Mouse (Mus musculus): ENCODE measurements around the gene Senp3. TPM values are rescaled to one million over a fixed set of nuclear protein-coding genes. Genes with fewer than 3 reads are reported as not detected.

Gene Senp3
- polyA plus RNA-seq, 1 experiment = not detected

- H3K4me3 ChIP-seq (ENCODE audit: insufficient read depth, low read depth, low read length) = peak overlapping the region; percentile 69
- WGBS = 62% methylated on average over 13 of the region's 13 CpGs
- peak overlapping the region; percentile 96 for H3K27ac ChIP-seq (ENCODE audit: insufficient read depth, low read depth, low read length)
- TF ChIP-seq CTCF (IDR thresholded peaks at IDR 0.05; ENCODE audit: insufficient read depth, low read depth, low read length) (no peak), POLR2A (IDR thresholded peaks at IDR 0.05; ENCODE audit: insufficient read depth, low read depth, low read length) (no peak)
- H3K4me1 ChIP-seq (ENCODE audit: control insufficient read depth, insufficient read depth, low read length) = peaks cover 4% of the 10 kb centered on the region
Measured at GRCm38 (mm10) chr11:69662967-69663671, 18.8 kb downstream of the Senp3 start.

- Histone ChIP-seq H3K27ac (ENCODE audit: insufficient read depth, low read depth, low read length) (peak within 1 kb of the TSS; percentile 96), H3K4me1 (ENCODE audit: control insufficient read depth, insufficient read depth, low read length) (peaks cover 4% of the 10 kb centered on the region), H3K4me3 (ENCODE audit: insufficient read depth, low read depth, low read length) (peak within 1 kb of the TSS; percentile 69)
- TF ChIP-seq POLR2A (IDR thresholded peaks at IDR 0.05; ENCODE audit: insufficient read depth, low read depth, low read length) (peak; percentile 85), CTCF (IDR thresholded peaks at IDR 0.05; ENCODE audit: insufficient read depth, low read depth, low read length) (no peak)
- under 1% methylated on average over 48 of the region's 48 CpGs for WGBS
Measured at GRCm38 (mm10) chr11:69662213-69662966, 19.5 kb downstream of the Senp3 start, which contains the start of gene Mpdu1. Mpdu1 (minus strand) TSS chr11:69662642.

- whole genome bisulfite sequencing = 51% methylated on average over 3 of the region's 3 CpGs
- Histone ChIP-seq H3K27ac (ENCODE audit: insufficient read depth, low read depth, low read length) (no peak overlapping the region), H3K4me3 (ENCODE audit: insufficient read depth, low read depth, low read length) (peak overlapping the region; percentile 69; the same call in 1 of the 2 replicates), H3K4me1 (ENCODE audit: control insufficient read depth, insufficient read depth, low read length) (peaks cover 4% of the 10 kb centered on the region)
- TF ChIP-seq POLR2A (IDR thresholded peaks at IDR 0.05; ENCODE audit: insufficient read depth, low read depth, low read length) = no peak
- TF ChIP-seq CTCF (IDR thresholded peaks at IDR 0.05; ENCODE audit: insufficient read depth, low read depth, low read length) = no peak
Measured at GRCm38 (mm10) chr11:69661221-69661881, 20.5 kb downstream of the Senp3 start.

- 82% methylated on average over 15 of the region's 15 CpGs for WGBS
- H3K4me1 ChIP-seq (ENCODE audit: control insufficient read depth, insufficient read depth, low read length) = peaks cover 5% of the 10 kb centered on the region
- H3K4me3 ChIP-seq (ENCODE audit: insufficient read depth, low read depth, low read length) = no peak overlapping the region
- H3K27ac ChIP-seq (ENCODE audit: insufficient read depth, low read depth, low read length) = no peak overlapping the region
- peak; percentile 13; the same call in 1 of the 2 replicates for TF ChIP-seq CTCF (IDR thresholded peaks at IDR 0.05; ENCODE audit: insufficient read depth, low read depth, low read length)
- no peak for TF ChIP-seq POLR2A (IDR thresholded peaks at IDR 0.05; ENCODE audit: insufficient read depth, low read depth, low read length)
Measured at GRCm38 (mm10) chr11:69657462-69657881, 24.4 kb downstream of the Senp3 start.

GRCm38 (mm10) chr11:69656617-69657461 lies 25.0 kb downstream of the Senp3 start:
- TF ChIP-seq CTCF (IDR thresholded peaks at IDR 0.05; ENCODE audit: insufficient read depth, low read depth, low read length) = no peak
- no peak for TF ChIP-seq POLR2A (IDR thresholded peaks at IDR 0.05; ENCODE audit: insufficient read depth, low read depth, low read length)
- Histone ChIP-seq H3K4me3 (ENCODE audit: insufficient read depth, low read depth, low read length) (no peak overlapping the region), H3K4me1 (ENCODE audit: control insufficient read depth, insufficient read depth, low read length) (peaks cover 5% of the 10 kb centered on the region), H3K27ac (ENCODE audit: insufficient read depth, low read depth, low read length) (no peak overlapping the region)
- WGBS = 74% methylated on average over 10 of the region's 10 CpGs

- WGBS = 82% methylated on average over 5 of the region's 5 CpGs
- Histone ChIP-seq H3K4me3 (ENCODE audit: insufficient read depth, low read depth, low read length) (no peak overlapping the region), H3K4me1 (ENCODE audit: control insufficient read depth, insufficient read depth, low read length) (peaks cover 5% of the 10 kb centered on the region), H3K27ac (ENCODE audit: insufficient read depth, low read depth, low read length) (no peak overlapping the region)
- no peak for TF ChIP-seq CTCF (IDR thresholded peaks at IDR 0.05; ENCODE audit: insufficient read depth, low read depth, low read length)
- no peak for TF ChIP-seq POLR2A (IDR thresholded peaks at IDR 0.05; ENCODE audit: insufficient read depth, low read depth, low read length)
Measured at GRCm38 (mm10) chr11:69656065-69656455, 25.8 kb downstream of the Senp3 start.

- TF ChIP-seq POLR2A (IDR thresholded peaks at IDR 0.05; ENCODE audit: insufficient read depth, low read depth, low read length) (no peak), CTCF (IDR thresholded peaks at IDR 0.05; ENCODE audit: insufficient read depth, low read depth, low read length) (peak; percentile 82)
- H3K4me1 ChIP-seq (ENCODE audit: control insufficient read depth, insufficient read depth, low read length) = peaks cover 5% of the 10 kb centered on the region
- no peak within 1 kb of the TSS for H3K27ac ChIP-seq (ENCODE audit: insufficient read depth, low read depth, low read length)
- no peak within 1 kb of the TSS for H3K4me3 ChIP-seq (ENCODE audit: insufficient read depth, low read depth, low read length)
- WGBS = 22% methylated on average over 34 of the region's 34 CpGs
Measured at GRCm38 (mm10) chr11:69655264-69656064, 26.4 kb downstream of the Senp3 start, which contains the start of gene Sox15. Sox15 (plus strand) TSS chr11:69655314.
